Mouse (Mus musculus) heart, adult 2 months (tissue): ENCODE measurements around the gene Scaf1.

Source experiments
- CTCF ChIP-seq: fragments of 200-600 bp; IDR thresholded peaks from 2 replicates; pipeline ENCODE4 v1.8.1; 2022; ENCODE audit warnings: antibody characterized with exemption, mild to moderate bottlenecking, moderate library complexity
- EP300 ChIP-seq: fragments of 200-500 bp; IDR thresholded peaks from 2 replicates; pipeline ENCODE4 v1.6.1; 2011; ENCODE audit warnings: low read depth, low read length, control low read depth; ENCODE audit not compliant: insufficient read depth
- POLR2A ChIP-seq: fragments of 200-500 bp; IDR thresholded peaks from 2 replicates; pipeline ENCODE4 v1.6.1; 2011; ENCODE audit warnings: mild to moderate bottlenecking, low read depth, low read length, control low read depth; ENCODE audit not compliant: insufficient read depth

GRCm38 (mm10) chr7:44966638-44967037, 49.5 kb downstream of the Scaf1 start:
- TF ChIP-seq POLR2A (no peak), CTCF (no peak), EP300 (no peak)
